Mouse (Mus musculus) intestine, embryonic 16.5 days (tissue): ENCODE results near the gene Vps53. TPM values are rescaled to one million over a fixed set of nuclear protein-coding genes. Genes with fewer than 3 reads are reported as not detected.

Experiments
- ATAC-seq: fragments of 200-750 bp; cut with Nextera tagmentation; 2 replicates; pipeline ENCODE4 v1.8.0; 2017; ENCODE audit warnings: moderate TSS enrichment, moderate library complexity
- H3K27ac ChIP-seq: fragments of 300-500 bp; sonication (generic); 2 replicates; pipeline ENCODE4 v1.5.1; 2014; ENCODE audit warnings: mild to moderate bottlenecking, low read length
- H3K27me3 ChIP-seq: fragments of 300-500 bp; sonication (generic); replicated peaks from 2 replicates; pipeline ENCODE4 v1.6.1; 2014; ENCODE audit warnings: low read length, control low read depth, mixed read lengths; ENCODE audit not compliant: control insufficient read depth, insufficient read depth
- H3K36me3 ChIP-seq: fragments of 300-500 bp; sonication (generic); 2 replicates; pipeline ENCODE4 v1.6.1; 2014; ENCODE audit warnings: low read length, control low read depth; ENCODE audit not compliant: control insufficient read depth, insufficient read depth
- H3K4me1 ChIP-seq: fragments of 300-500 bp; sonication (generic); 2 replicates; pipeline ENCODE4 v1.6.1; 2014; ENCODE audit warnings: low read length, control low read depth, mixed read lengths; ENCODE audit not compliant: control insufficient read depth, insufficient read depth
- H3K4me2 ChIP-seq: fragments of 300-500 bp; sonication (generic); 2 replicates; pipeline ENCODE4 v1.6.1; 2014; ENCODE audit warnings: low read depth, low read length, control low read depth
- H3K4me3 ChIP-seq: fragments of 300-500 bp; sonication (generic); 2 replicates; pipeline ENCODE4 v1.5.1; 2014; ENCODE audit warnings: mild to moderate bottlenecking, low read length
- H3K9ac ChIP-seq: fragments of 300-500 bp; sonication (generic); 2 replicates; pipeline ENCODE4 v1.6.1; 2014; ENCODE audit warnings: low read depth, low read length
- H3K9me3 ChIP-seq: fragments of 300-500 bp; sonication (generic); 2 replicates; pipeline ENCODE4 v1.6.1; 2016; ENCODE audit warnings: low read length, control low read depth; ENCODE audit not compliant: control insufficient read depth
- WGBS: fragments of 180-500 bp; shearing (Covaris S2); extraction: QIAGEN DNeasy Blood & Tissue Kit; methylation state at CpG from one replicate; pipeline ENCODE4 v1.1.7; 2014; 5-methylcytosine and 5-hydroxymethylcytosine counted together
- polyA plus RNA-seq: library from polyadenylated mRNA; unstranded; fragments of >200 nt; fragmentation: Nextera tagmentation; extraction: Ambion mirVana; gene quantifications from 2 replicates; pipeline ENCODE4 v1.2.1, GENCODE M21; 2015

Vps53 gene
- polyA plus RNA-seq, 1 experiment from 2014 or later: 55.9 TPM

DNA sequence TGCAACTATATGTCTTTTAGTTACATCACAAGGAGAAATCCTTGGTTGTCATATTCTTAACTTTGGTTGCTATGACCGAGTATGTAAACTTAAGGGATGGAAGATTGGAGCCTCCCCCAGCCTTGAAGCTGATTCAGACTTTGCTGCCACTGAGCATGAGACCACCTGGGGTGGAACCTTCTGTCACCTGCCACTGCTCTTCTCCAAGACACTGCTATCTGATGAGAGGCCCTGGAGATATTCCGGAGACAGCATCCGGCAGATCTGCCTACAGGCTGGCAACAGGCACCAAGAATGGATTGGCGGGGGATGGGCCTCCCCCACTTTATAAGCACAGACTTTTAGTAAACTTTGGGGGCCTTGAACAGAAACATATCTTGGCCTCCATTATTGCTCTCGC lies 127.0 kb downstream of the Vps53 start:
- H3K9ac ChIP-seq: no peak overlapping the region
- 80% methylated on average over 5 of the region's 5 CpGs for WGBS
- no peaks in the 10 kb centered on the region for H3K36me3 ChIP-seq
- no peak overlapping the region for H3K27ac ChIP-seq
- ATAC-seq: no peak
- no peak overlapping the region for H3K4me2 ChIP-seq
- no peaks in the 10 kb centered on the region for H3K27me3 ChIP-seq
- H3K4me3 ChIP-seq: no peak overlapping the region
- no peaks in the 10 kb centered on the region for H3K4me1 ChIP-seq
- no peaks in the 10 kb centered on the region for H3K9me3 ChIP-seq

DNA sequence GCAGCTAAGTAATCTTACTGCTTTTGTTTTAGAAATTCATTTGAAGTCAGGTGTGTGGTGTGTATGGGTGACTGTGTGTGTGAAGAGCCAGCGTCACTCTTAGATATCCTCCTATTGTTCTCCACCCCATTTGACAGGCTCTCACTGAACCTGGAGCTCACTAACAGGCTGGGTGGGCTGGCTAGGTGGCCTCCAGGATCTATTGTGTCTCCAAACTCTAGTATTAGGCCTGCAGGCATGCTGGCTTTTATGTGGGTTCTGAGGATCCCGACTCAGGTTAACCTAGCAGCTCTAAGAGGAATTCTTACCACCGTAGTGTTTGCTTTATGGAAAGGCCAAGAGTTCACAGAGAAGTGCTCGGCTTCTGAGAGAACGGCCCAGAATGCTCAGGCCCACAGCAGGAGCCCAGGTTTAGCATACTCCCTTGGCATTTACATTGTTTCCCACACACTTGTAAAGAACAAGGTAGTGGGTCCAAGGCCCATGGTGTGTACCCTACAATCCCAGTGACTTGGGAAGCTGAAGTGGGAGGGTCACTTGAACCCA lies 128.4 kb downstream of the Vps53 start:
- no peaks in the 10 kb centered on the region for H3K27me3 ChIP-seq
- H3K4me3 ChIP-seq: no peak overlapping the region
- no peaks in the 10 kb centered on the region for H3K9me3 ChIP-seq
- H3K36me3 ChIP-seq: no peaks in the 10 kb centered on the region
- no peak overlapping the region for H3K4me2 ChIP-seq
- 39% methylated on average over 5 of the region's 5 CpGs for WGBS
- H3K9ac ChIP-seq: no peak overlapping the region
- no peaks in the 10 kb centered on the region for H3K4me1 ChIP-seq
- no peak for ATAC-seq
- H3K27ac ChIP-seq: no peak overlapping the region

- no peaks in the 10 kb centered on the region for H3K27me3 ChIP-seq
- H3K4me2 ChIP-seq: no peak overlapping the region
- H3K4me3 ChIP-seq: no peak overlapping the region
- H3K9ac ChIP-seq: no peak overlapping the region
- H3K36me3 ChIP-seq: no peaks in the 10 kb centered on the region
- H3K4me1 ChIP-seq: no peaks in the 10 kb centered on the region
- H3K27ac ChIP-seq: no peak overlapping the region
- H3K9me3 ChIP-seq: no peaks in the 10 kb centered on the region
- no peak for ATAC-seq
- 37% methylated on average over 3 of the region's 3 CpGs for WGBS
Observed at GRCm38 (mm10) chr11:76050509-76050908, 128.9 kb downstream of the Vps53 start.

DNA sequence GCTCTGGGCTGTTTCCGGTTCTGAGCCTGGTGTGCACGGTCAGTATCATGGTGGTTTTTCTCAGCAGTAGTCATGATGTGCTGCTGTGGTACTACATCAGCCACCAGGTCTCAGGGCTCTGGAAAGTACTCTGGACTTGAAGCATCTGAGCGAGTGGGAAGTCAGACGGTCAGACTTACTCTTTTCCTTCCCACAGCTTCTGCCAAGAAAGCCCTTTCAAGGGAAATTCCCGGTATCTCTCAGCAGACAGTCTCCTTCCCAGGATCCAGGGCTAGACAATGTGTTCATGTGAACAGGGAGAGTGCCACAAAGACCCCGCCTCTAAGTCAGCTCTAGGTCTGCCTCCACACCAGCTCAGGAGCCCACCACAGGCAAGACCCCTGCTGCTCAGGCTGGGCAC lies 134.1 kb downstream of the Vps53 start:
- no peak overlapping the region for H3K4me3 ChIP-seq
- 67% methylated on average over 6 of the region's 6 CpGs for WGBS
- no peaks in the 10 kb centered on the region for H3K9me3 ChIP-seq
- peaks cover 15% of the 10 kb centered on the region; the same call in 1 of the 2 replicates for H3K4me1 ChIP-seq
- no peaks in the 10 kb centered on the region for H3K27me3 ChIP-seq
- H3K36me3 ChIP-seq: no peaks in the 10 kb centered on the region
- no peak overlapping the region for H3K9ac ChIP-seq
- H3K4me2 ChIP-seq: no peak overlapping the region
- no peak overlapping the region; the same call in 1 of the 2 replicates for H3K27ac ChIP-seq
- ATAC-seq: no peak

DNA sequence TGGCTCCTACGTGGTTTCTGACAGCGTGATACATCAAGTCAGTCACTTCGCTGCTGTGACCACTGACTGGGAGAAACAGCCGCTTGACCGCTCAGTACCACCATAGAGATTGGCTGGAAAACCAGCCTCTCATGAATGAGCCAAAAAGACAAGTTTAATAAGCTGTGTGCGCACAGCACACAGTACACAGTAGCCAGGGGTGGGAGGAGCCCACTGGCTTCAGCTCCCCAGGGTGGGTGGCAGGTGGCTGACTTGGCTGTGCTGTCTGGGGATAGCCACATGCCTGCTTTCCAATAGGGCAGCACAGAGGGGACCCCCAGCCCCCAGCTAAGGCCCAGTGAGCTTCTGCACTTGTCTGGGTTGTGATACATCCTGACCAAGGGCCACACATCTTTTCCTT lies 135.0 kb downstream of the Vps53 start:
- 75% methylated on average over 6 of the region's 6 CpGs for WGBS
- Histone ChIP-seq H3K36me3 (no peaks in the 10 kb centered on the region), H3K27me3 (no peaks in the 10 kb centered on the region), H3K27ac (no peak overlapping the region), H3K4me2 (no peak overlapping the region), H3K4me1 (peaks cover 15% of the 10 kb centered on the region; the same call in 1 of the 2 replicates), H3K4me3 (no peak overlapping the region), H3K9me3 (no peaks in the 10 kb centered on the region), H3K9ac (no peak overlapping the region)
- no peak for ATAC-seq

DNA sequence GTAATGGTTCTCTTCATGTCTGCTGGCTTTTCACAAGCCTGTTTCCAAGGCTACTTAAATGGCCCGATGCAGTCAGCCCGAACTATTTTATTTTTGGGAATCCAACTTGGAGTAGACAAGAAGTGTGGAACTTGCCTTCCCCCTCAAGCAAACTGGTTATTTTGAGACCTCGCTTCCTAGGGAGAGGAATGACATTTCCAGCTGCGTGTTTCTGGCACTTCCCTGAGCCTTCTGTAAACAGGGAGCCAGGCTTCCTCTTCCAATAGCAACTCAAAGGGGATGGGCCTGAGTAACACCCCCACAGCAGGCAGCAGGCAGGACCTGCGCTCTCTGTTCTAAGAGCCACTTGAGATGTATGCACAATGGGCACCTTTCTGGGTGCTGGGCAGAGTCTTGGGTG lies 136.6 kb downstream of the Vps53 start:
- WGBS: 25% methylated on average over 5 of the region's 5 CpGs
- Histone ChIP-seq H3K36me3 (no peaks in the 10 kb centered on the region), H3K9ac (no peak overlapping the region), H3K9me3 (no peaks in the 10 kb centered on the region), H3K4me2 (no peak overlapping the region), H3K4me1 (peaks cover 15% of the 10 kb centered on the region; the same call in 1 of the 2 replicates), H3K27me3 (no peaks in the 10 kb centered on the region), H3K4me3 (no peak overlapping the region), H3K27ac (peak overlapping the region; percentile 39)
- no peak for ATAC-seq

- Histone ChIP-seq H3K4me3 (no peak overlapping the region), H3K27me3 (no peaks in the 10 kb centered on the region), H3K27ac (peak overlapping the region; percentile 47; the same call in 1 of the 2 replicates), H3K9me3 (no peaks in the 10 kb centered on the region), H3K4me2 (no peak overlapping the region), H3K4me1 (peaks cover 15% of the 10 kb centered on the region; the same call in 1 of the 2 replicates), H3K36me3 (no peaks in the 10 kb centered on the region), H3K9ac (no peak overlapping the region)
- WGBS: 67% methylated on average over 10 of the region's 10 CpGs
- ATAC-seq: no peak
Observed at GRCm38 (mm10) chr11:76042041-76042638, 137.3 kb downstream of the Vps53 start.

GRCm38 (mm10) chr11:76040761-76041376 lies 138.6 kb downstream of the Vps53 start:
- H3K4me3 ChIP-seq: no peak overlapping the region
- no peak overlapping the region for H3K4me2 ChIP-seq
- no peaks in the 10 kb centered on the region for H3K9me3 ChIP-seq
- 78% methylated on average over 4 of the region's 4 CpGs for WGBS
- no peaks in the 10 kb centered on the region for H3K36me3 ChIP-seq
- no peak overlapping the region for H3K27ac ChIP-seq
- H3K9ac ChIP-seq: no peak overlapping the region
- no peaks in the 10 kb centered on the region for H3K27me3 ChIP-seq
- peaks cover 15% of the 10 kb centered on the region; the same call in 1 of the 2 replicates for H3K4me1 ChIP-seq
- ATAC-seq: no peak

GRCm38 (mm10) chr11:76040106-76040505 lies 139.3 kb downstream of the Vps53 start:
- Histone ChIP-seq H3K4me2 (no peak overlapping the region), H3K9me3 (no peaks in the 10 kb centered on the region), H3K9ac (no peak overlapping the region), H3K27me3 (no peaks in the 10 kb centered on the region), H3K4me1 (peaks cover 15% of the 10 kb centered on the region; the same call in 1 of the 2 replicates), H3K36me3 (no peaks in the 10 kb centered on the region), H3K4me3 (no peak overlapping the region), H3K27ac (no peak overlapping the region)
- no peak for ATAC-seq
- WGBS: 85% methylated on average over 8 of the region's 8 CpGs
